Mouse (Mus musculus): ENCODE measurements at regions not wholly inside any gene's neighbourhood (a gene's known extent, or its start where the extent isn't known, plus 50 kb on each side); places are given as distances from the start of the nearest gene placed in this dataset.
A peak's percentile ranks its signal among the peaks of the same experiment; 100 is the strongest.

GRCm38 (mm10) chr9:23134006-23134405 lies 88.9 kb upstream of the Bmper start:
- no peak for DNase-seq

- DNase-seq, result no peak
These were observed 88.3 kb upstream of the Bmper start for GRCm38 (mm10) chr9:23134421-23135118.

DNA sequence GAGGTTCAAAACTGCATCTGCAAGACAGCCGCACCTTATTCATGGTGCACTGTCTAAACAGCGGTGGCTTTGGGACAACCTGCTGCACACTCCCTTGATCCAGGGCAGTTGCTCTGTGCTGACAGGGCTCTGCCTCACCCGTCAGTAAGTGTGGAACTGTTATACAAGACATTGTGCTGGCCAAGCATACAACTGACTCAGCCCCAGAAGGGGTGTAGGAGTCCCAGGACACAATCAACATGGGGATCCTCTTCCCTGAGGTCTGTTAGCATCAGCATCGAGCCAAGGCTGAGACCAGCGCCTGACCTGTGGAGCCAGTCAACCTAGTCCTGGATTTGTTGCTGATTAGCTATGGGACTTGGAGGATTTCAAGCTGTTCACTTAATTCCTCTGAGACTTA lies 86.4 kb upstream of the Bmper start:
- no peak for DNase-seq

DNA sequence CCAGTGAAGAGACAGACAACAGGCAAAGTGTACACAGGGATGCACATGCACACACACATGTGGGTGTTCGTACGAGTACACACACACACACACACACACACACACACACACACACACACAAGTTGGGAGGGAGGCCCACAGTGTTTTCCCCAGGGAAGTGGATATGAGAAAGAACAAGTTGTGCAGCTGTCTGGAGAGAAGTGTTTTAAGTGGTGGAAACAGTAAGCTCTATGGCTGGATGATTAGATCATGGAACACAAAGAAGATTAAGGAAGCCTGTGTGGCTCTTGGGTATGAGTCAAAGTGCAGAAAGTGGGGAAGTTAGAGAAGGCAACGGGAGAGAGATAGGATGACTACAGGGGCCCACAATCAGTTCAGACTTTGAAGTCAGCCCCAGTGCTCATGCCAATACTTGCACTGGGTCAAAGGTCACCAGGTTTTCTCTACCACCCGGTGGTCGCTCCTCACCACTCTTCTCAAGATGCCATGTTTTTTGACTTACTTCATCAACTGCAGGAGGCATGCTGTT lies 85.1 kb upstream of the Bmper start:
- no peak for DNase-seq

GRCm38 (mm10) chr9:23139580-23140162 lies 83.2 kb upstream of the Bmper start:
- DNase-seq, result no peak

- no peak for DNase-seq
These were observed 78.6 kb upstream of the Bmper start for GRCm38 (mm10) chr9:23144281-23144680.

GRCm38 (mm10) chr9:23150338-23150737 lies 72.5 kb upstream of the Bmper start:
- no peak for DNase-seq

- no peak for DNase-seq
These were observed 72.0 kb upstream of the Bmper start for GRCm38 (mm10) chr9:23150874-23151273.

DNA sequence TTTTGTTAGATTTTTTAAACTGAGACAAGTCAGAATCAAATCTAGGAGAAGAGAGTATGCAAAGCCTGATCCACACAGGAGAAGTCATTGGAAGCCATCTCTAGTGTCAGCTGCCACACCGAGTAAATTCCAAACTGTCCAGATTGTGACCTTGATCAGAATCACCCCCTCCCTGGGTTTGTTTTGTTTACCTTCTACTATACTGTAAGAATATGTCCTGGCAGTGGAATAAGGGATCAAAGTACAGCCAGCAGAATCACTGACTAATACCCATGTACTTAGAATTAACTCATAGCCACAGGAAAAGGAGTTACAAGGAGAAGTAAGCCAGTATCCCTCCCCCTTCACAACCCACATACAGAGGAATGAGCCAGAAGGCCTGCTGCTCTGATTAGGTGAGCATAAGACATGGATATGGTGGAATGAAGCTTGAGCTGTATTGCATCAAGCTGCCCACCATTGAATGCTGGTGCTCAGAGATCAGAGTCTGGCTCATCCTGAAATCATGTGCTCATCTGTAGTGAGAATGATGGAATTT lies 70.9 kb upstream of the Bmper start:
- no peak for DNase-seq

- peak; percentile 59 for DNase-seq
These were observed 65.9 kb upstream of the Bmper start for GRCm38 (mm10) chr9:23156820-23157570.

GRCm38 (mm10) chr9:23158499-23158898 lies 64.4 kb upstream of the Bmper start:
- DNase-seq, result no peak

GRCm38 (mm10) chr9:23161346-23161745 lies 61.5 kb upstream of the Bmper start:
- peak; percentile 15 for DNase-seq

DNA sequence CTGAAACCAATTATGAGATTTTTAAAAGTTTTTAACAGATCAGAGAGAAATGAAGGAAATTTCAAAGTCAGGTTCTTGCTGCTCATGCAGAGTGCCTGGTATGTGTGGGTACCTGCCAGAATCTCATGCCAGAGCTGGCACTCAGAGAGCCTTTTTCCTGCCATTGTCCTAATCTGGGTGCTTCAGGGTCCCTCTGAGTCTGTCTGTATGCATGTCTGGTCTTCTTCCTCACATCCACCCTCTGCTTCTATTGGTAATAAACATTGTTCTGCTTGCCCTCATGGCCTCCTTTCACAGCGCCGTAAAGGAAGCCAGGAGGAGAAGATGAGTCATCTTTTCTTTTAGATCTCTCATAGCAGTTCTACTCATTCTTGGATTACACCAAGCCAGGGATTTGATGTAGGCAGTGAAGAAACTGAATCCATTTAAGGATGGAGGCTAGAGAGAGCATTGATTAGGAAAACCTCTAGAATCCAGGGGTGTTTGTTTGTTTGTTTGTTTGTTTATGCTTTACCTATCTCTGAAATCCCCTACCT lies 55.8 kb upstream of the Bmper start:
- DNase-seq, result no peak

GRCm38 (mm10) chr9:23167716-23168115 lies 55.2 kb upstream of the Bmper start:
- no peak for DNase-seq

- no peak for DNase-seq
These were observed 54.7 kb upstream of the Bmper start for GRCm38 (mm10) chr9:23168149-23168548.

- DNase-seq, result no peak
These were observed 51.5 kb upstream of the Bmper start for GRCm38 (mm10) chr9:23171361-23171760.

Measured in adrenal gland, postnatal 10 days (tissue).